Mouse (Mus musculus) embryonic facial prominence, embryonic 15.5 days (tissue): Measurements from ENCODE around the gene Aes. TPM values are rescaled to one million over a fixed set of nuclear protein-coding genes. Genes with fewer than 3 reads are reported as not detected.

Source experiments
- ATAC-seq: fragments of 200-750 bp; cut with Nextera tagmentation; 2 replicates; pipeline ENCODE4 v1.8.0; 2017; ENCODE audit warnings: low read depth, moderate TSS enrichment; ENCODE audit not compliant: insufficient number of reproducible peaks, low FRiP score, low TSS enrichment
- H3K27ac ChIP-seq: fragments of 300-500 bp; sonication (generic); replicated peaks from 2 replicates; pipeline ENCODE4 v1.5.1; 2015; ENCODE audit warnings: mild to moderate bottlenecking, inconsistent platforms
- H3K27me3 ChIP-seq: fragments of 300-500 bp; sonication (generic); 2 replicates; pipeline ENCODE4 v1.6.1; 2015; ENCODE audit warnings: inconsistent platforms
- H3K36me3 ChIP-seq: fragments of 300-500 bp; sonication (generic); 2 replicates; pipeline ENCODE4 v1.6.1; 2015; ENCODE audit warnings: mild to moderate bottlenecking, inconsistent platforms
- H3K4me1 ChIP-seq: fragments of 300-500 bp; sonication (generic); 2 replicates; pipeline ENCODE4 v1.6.1; 2015; ENCODE audit warnings: inconsistent platforms
- H3K4me2 ChIP-seq: fragments of 300-500 bp; sonication (generic); replicated peaks from 2 replicates; pipeline ENCODE4 v1.6.1; 2015; ENCODE audit warnings: mild to moderate bottlenecking, inconsistent platforms
- H3K4me3 ChIP-seq: fragments of 300-500 bp; sonication (generic); replicated peaks from 2 replicates; pipeline ENCODE4 v1.5.1; 2015; ENCODE audit warnings: mild to moderate bottlenecking, inconsistent platforms
- H3K9ac ChIP-seq: fragments of 300-500 bp; sonication (generic); 2 replicates; pipeline ENCODE4 v1.6.1; 2015; ENCODE audit warnings: inconsistent platforms
- H3K9me3 ChIP-seq: fragments of 300-500 bp; sonication (generic); replicated peaks from 2 replicates; pipeline ENCODE4 v1.6.1; 2016; ENCODE audit warnings: inconsistent platforms
- WGBS: fragments of 180-500 bp; shearing (Covaris S2); methylation state at CpG from one replicate; pipeline ENCODE4 v1.1.7; 2015; 5-methylcytosine and 5-hydroxymethylcytosine counted together
- polyA plus RNA-seq: library from polyadenylated mRNA; unstranded; fragments of >200 nt; fragmentation: Nextera tagmentation; extraction: Ambion mirVana; gene quantifications from 2 replicates; pipeline ENCODE4 v1.2.1, GENCODE M21; 2015

Gene Aes
- polyA plus RNA-seq, result 642 and 649 TPM in 2 replicates

DNA sequence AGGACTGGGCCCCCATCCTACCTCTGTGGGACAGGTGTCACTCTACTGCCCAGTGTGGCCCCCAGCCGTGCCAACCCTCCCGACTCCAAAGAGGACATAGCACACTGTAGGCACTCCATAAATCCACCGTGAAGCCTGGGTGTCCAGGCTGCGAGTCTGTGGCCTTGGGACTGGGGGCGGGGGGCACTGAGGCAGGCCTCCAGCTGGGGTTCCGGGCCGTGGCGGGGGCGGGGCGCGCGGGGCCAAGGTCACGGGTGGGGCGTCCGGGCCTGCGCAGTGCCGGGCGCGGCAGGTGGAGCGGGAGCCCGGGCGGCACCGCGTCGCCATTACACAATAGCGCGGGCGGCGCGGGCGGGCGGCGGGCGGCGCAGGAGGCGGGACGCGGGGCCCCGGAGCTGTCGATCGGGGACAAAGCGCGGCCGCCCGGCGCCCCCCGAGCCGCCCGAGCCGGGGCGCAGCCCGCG lies at the start of gene Aes:
Gene Aes, plus strand, starts transcription at position 326 of the 464 bp plus-strand sequence.
- Histone ChIP-seq H3K27ac (peak within 1 kb of the TSS; percentile 92), H3K4me3 (peak within 1 kb of the TSS; percentile 80), H3K36me3 (peaks cover 8% of the 10 kb centered on the region; the same call in 1 of the 2 replicates), H3K9me3 (no peaks in the 10 kb centered on the region), H3K4me1 (peaks cover 42% of the 10 kb centered on the region), H3K9ac (peak within 1 kb of the TSS; percentile 87), H3K4me2 (peak within 1 kb of the TSS; percentile 86), H3K27me3 (no peaks in the 10 kb centered on the region)
- peak; percentile 20; the same call in 1 of the 2 replicates for ATAC-seq
- WGBS, result 2% methylated on average over 10 of the region's 53 CpGs

DNA sequence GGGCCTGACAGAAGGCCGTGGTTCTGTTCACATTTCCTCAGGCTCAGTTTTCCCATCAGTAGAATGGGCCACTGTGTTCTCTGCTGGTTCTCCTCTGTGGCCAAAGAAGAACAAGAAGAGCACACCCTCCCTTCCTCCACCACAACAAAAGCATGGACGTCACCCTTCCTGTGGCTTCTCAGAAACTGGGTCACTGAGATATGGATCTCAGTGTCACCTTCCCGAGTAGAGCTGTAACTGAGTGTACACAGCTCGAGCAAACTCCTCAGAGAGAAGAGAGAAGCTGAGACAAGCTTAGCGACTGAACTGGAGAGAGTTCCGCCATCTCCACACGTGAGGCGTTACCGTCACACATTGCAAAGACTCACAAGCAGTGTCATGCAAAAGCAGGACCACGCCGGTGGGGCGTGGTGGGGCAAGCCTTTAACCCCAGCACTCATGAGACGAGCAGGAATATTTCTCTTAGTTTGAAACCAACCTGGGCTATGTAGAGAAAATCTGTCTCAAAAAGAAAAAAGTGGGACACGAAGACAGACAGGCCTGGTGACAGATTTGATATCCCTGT lies 49.0 kb upstream of the Aes start:
- WGBS, result 67% methylated on average over 14 of the region's 14 CpGs
- H3K4me3 ChIP-seq, result no peak overlapping the region
- ATAC-seq, result no peak

GRCm38 (mm10) chr10:81513798-81514197 lies 45.5 kb upstream of the Aes start:
- Histone ChIP-seq H3K36me3 (no peaks in the 10 kb centered on the region), H3K9me3 (no peaks in the 10 kb centered on the region), H3K27ac (no peak overlapping the region), H3K9ac (no peak overlapping the region), H3K27me3 (peaks cover 15% of the 10 kb centered on the region), H3K4me1 (no peaks in the 10 kb centered on the region), H3K4me3 (no peak overlapping the region), H3K4me2 (no peak overlapping the region)
- 87% methylated on average over 5 of the region's 5 CpGs for WGBS
- no peak for ATAC-seq

More for the DNA sequence above, 49.0 kb upstream of the Aes start:
- Histone ChIP-seq H3K4me2 (no peak overlapping the region), H3K27me3 (peaks cover 15% of the 10 kb centered on the region), H3K36me3 (no peaks in the 10 kb centered on the region), H3K27ac (no peak overlapping the region), H3K4me1 (no peaks in the 10 kb centered on the region), H3K9ac (no peak overlapping the region), H3K9me3 (no peaks in the 10 kb centered on the region)

- H3K27ac ChIP-seq, result no peak overlapping the region
- H3K27me3 ChIP-seq, result peaks cover 6% of the 10 kb centered on the region; the same call in 1 of the 2 replicates
- ATAC-seq, result no peak
- no peak overlapping the region for H3K9ac ChIP-seq
- H3K4me2 ChIP-seq, result no peak overlapping the region
- H3K4me1 ChIP-seq, result no peaks in the 10 kb centered on the region
- no peak overlapping the region for H3K4me3 ChIP-seq
- 77% methylated on average over 8 of the region's 8 CpGs for WGBS
- no peaks in the 10 kb centered on the region for H3K36me3 ChIP-seq
- no peaks in the 10 kb centered on the region for H3K9me3 ChIP-seq
Measured at GRCm38 (mm10) chr10:81517227-81517626, 42.1 kb upstream of the Aes start.

GRCm38 (mm10) chr10:81518546-81518945 lies 40.7 kb upstream of the Aes start:
- 14% methylated on average over 4 of the region's 4 CpGs for WGBS
- 0 out of 2 replicates have a peak, but pooled peaks cover 3% of the 10 kb centered on the region for H3K27me3 ChIP-seq
- H3K27ac ChIP-seq, result no peak overlapping the region
- H3K9ac ChIP-seq, result no peak overlapping the region
- H3K9me3 ChIP-seq, result no peaks in the 10 kb centered on the region
- H3K4me3 ChIP-seq, result no peak overlapping the region
- ATAC-seq, result peak; percentile 29; the same call in 1 of the 2 replicates
- H3K4me2 ChIP-seq, result no peak overlapping the region
- 0 out of 2 replicates have a peak, but pooled peaks cover 2% of the 10 kb centered on the region for H3K4me1 ChIP-seq
- H3K36me3 ChIP-seq, result no peaks in the 10 kb centered on the region

GRCm38 (mm10) chr10:81519227-81519977 lies 39.9 kb upstream of the Aes start:
- ATAC-seq, result no peak
- no peak overlapping the region for H3K4me3 ChIP-seq
- H3K36me3 ChIP-seq, result no peaks in the 10 kb centered on the region
- H3K27ac ChIP-seq, result no peak overlapping the region
- no peaks in the 10 kb centered on the region for H3K9me3 ChIP-seq
- H3K4me2 ChIP-seq, result no peak overlapping the region
- 80% methylated on average over 6 of the region's 6 CpGs for WGBS
- H3K27me3 ChIP-seq, result 0 out of 2 replicates have a peak, but pooled peaks cover 3% of the 10 kb centered on the region
- peaks cover 10% of the 10 kb centered on the region; the same call in 1 of the 2 replicates for H3K4me1 ChIP-seq
- no peak overlapping the region for H3K9ac ChIP-seq

- no peak overlapping the region for H3K4me3 ChIP-seq
- H3K9ac ChIP-seq, result no peak overlapping the region
- H3K9me3 ChIP-seq, result no peaks in the 10 kb centered on the region
- H3K27ac ChIP-seq, result no peak overlapping the region
- H3K36me3 ChIP-seq, result no peaks in the 10 kb centered on the region
- ATAC-seq, result no peak
- H3K4me2 ChIP-seq, result no peak overlapping the region
- peaks cover 11% of the 10 kb centered on the region; the same call in 1 of the 2 replicates for H3K4me1 ChIP-seq
- WGBS, result 55% methylated on average over 3 of the region's 3 CpGs
- 0 out of 2 replicates have a peak, but pooled peaks cover 3% of the 10 kb centered on the region for H3K27me3 ChIP-seq
Measured at GRCm38 (mm10) chr10:81519978-81520365, 39.3 kb upstream of the Aes start.

GRCm38 (mm10) chr10:81523142-81523541 lies 36.1 kb upstream of the Aes start:
- Histone ChIP-seq H3K4me3 (peak overlapping the region; percentile 28), H3K27me3 (0 out of 2 replicates have a peak, but pooled peaks cover 3% of the 10 kb centered on the region), H3K4me1 (peaks cover 11% of the 10 kb centered on the region; the same call in 1 of the 2 replicates), H3K9ac (no peak overlapping the region), H3K9me3 (no peaks in the 10 kb centered on the region), H3K27ac (peak overlapping the region; percentile 72; the same call in 1 of the 2 replicates), H3K4me2 (peak overlapping the region; percentile 28), H3K36me3 (no peaks in the 10 kb centered on the region)
- WGBS, result 78% methylated on average over 6 of the region's 6 CpGs
- ATAC-seq, result no peak

- peak overlapping the region; percentile 28 for H3K4me3 ChIP-seq
- no peak overlapping the region for H3K9ac ChIP-seq
- 0 out of 2 replicates have a peak, but pooled peaks cover under 1% of the 10 kb centered on the region for H3K36me3 ChIP-seq
- no peaks in the 10 kb centered on the region for H3K9me3 ChIP-seq
- WGBS, result 13% methylated on average over 19 of the region's 19 CpGs
- H3K4me2 ChIP-seq, result peak overlapping the region; percentile 28
- no peak for ATAC-seq
- H3K27me3 ChIP-seq, result 0 out of 2 replicates have a peak, but pooled peaks cover 3% of the 10 kb centered on the region
- peak overlapping the region; percentile 72 for H3K27ac ChIP-seq
- peaks cover 11% of the 10 kb centered on the region; the same call in 1 of the 2 replicates for H3K4me1 ChIP-seq
Measured at GRCm38 (mm10) chr10:81523570-81523969, 35.7 kb upstream of the Aes start.

DNA sequence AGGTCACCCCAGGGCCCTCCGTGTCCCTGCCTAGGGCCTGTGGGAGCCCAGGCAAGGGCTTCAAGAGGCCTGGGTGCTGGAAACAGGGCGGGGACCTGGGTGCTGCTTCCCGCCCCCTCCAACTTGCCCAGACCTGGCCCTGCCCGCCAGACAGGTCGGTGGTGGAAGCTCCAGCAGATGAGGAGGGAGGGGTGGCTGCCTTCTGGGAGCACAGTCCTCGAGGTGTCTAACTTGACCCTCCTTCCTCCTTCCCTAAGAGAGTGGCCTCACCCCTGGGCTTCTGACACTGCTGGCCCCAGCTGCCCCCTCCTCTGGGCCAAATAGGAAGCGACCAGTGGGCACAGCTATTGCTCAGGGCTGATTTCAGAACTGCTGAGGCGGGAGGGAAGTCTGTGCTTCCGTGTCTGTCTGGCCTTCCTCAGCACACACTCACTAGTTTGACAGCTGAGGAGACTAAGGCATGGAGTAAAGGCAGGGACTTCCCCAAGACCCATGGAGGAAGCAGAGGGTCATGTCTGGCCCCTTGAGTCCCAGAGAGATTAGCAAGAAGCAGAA lies 35.2 kb upstream of the Aes start, which contains the start of gene Gna15:
Gene Gna15, minus strand, starts transcription at position 175 of the 555 bp plus-strand sequence.
- WGBS, result 19% methylated on average over 9 of the region's 9 CpGs
- Histone ChIP-seq H3K27ac (peak within 1 kb of the TSS; percentile 72), H3K4me2 (peak within 1 kb of the TSS; percentile 28)

More for the DNA sequence above, 35.2 kb upstream of the Aes start, which contains the start of gene Gna15:
- H3K4me3 ChIP-seq, result peak within 1 kb of the TSS; percentile 28
- peak; percentile 60 for ATAC-seq
- no peaks in the 10 kb centered on the region for H3K9me3 ChIP-seq
- H3K27me3 ChIP-seq, result 0 out of 2 replicates have a peak, but pooled peaks cover 3% of the 10 kb centered on the region
- no peak within 1 kb of the TSS for H3K9ac ChIP-seq
- peaks cover 6% of the 10 kb centered on the region; the same call in 1 of the 2 replicates for H3K36me3 ChIP-seq
- peaks cover 11% of the 10 kb centered on the region; the same call in 1 of the 2 replicates for H3K4me1 ChIP-seq
